Mouse (Mus musculus): ENCODE measurements at regions not wholly inside any gene's neighbourhood (a gene's known extent, or its start where the extent isn't known, plus 50 kb on each side); places are given as distances from the start of the nearest gene placed in this dataset.

DNA sequence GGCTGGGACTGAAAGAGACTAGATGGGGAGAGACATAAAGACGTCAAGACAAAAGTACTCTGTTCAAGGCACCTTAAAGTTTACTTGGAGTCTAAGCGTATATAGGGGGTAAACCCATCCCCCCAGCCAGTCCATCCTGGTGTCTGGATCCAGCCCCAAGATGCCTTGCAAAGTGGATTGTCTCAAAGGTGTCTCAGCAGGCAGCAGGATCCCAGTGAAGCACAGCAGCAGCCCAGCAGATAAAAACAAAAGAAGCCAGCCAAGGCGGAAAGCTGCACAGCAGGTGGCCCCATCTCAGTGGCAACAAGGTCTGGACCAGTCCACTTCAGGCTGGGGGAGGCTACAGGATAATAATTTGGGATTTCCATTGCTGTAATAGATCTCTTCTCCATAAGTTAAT is 72.0 kb upstream of the Col5a2 start:
- ATAC-seq (replicated peaks in 1 of 2; ENCODE audit: insufficient read depth in 1 of 2, low FRiP score in 2 of 2, low TSS enrichment in 1 of 2, low read depth in 1 of 2, poor library complexity in 2 of 2, severe bottlenecking in 2 of 2), result no peak

DNA sequence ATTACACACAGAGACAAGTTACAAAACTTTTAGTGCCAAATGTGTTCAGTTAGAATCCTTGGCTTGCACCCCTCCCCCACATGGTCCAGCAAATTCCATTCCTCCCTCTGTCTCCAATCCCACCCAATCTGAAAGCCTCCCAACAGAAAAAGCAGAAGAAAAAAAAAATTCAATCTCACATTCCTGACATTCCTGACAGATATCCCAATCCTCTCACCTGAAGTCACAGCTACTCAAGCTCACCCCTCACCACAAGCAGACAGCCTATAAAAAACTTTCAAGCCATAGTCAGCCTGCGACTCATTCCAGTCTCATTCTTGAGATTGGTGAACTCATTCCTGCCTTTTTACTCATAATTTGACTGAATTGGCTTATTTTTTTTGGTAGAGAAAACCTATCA is 77.4 kb upstream of the Col5a2 start:
- ATAC-seq (replicated peaks in 1 of 2; ENCODE audit: insufficient read depth in 1 of 2, low FRiP score in 2 of 2, low TSS enrichment in 1 of 2, low read depth in 1 of 2, poor library complexity in 2 of 2, severe bottlenecking in 2 of 2), result no peak

DNA sequence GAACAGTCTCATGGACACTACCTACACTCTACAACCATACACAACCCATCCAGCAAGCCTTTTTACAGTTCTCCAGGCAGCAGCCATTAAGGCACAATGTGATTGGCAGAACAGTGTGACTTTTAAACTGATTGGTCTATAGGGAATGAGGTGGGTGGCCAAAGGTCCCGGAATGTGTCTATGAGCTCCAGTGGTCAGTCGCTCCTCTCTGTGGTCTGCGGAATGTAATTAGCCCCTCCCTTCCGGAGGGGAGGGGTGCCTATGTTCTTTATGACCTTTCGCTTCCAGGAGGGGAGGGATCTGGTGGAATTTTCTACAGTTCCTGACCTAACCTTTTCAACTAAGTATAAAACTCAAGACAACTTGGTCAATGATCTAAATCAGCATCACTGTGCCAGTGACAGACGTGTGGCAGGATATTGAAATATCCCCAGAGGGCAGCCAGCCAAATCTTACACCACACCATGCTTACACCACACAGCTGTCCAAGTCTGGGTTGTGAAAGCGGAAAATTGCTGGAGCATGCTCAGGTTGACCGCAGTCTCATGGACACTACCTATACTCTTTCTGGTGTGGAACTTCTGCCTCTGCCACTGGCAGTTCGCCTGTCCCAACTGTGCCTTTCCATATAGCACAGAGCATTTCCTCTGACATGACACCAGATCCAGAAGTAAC is 84.4 kb upstream of the Col5a2 start:
- ATAC-seq (replicated peaks in 1 of 2; ENCODE audit: insufficient read depth in 1 of 2, low FRiP score in 2 of 2, low TSS enrichment in 1 of 2, low read depth in 1 of 2, poor library complexity in 2 of 2, severe bottlenecking in 2 of 2), result no peak

DNA sequence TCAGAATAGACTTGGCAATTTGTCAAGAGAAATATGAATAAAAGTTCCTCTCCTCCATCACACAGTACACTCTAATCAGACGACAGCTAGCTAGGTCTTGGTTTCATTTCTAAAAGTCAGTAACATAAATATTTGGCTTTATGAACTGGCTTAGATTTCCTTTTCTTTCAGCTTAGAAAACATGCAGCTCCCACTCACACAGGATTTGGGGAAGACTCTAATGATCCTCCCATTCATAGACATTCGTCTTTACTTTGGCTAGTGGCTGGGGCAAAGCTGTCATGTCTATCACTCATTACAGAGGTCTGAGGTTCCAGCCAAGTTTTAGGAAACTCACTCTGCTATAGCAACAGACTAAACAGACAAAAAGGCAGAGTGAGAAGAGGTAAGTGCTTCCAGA is 94.2 kb upstream of the Col5a2 start:
- no peak for ATAC-seq (replicated peaks in 1 of 2; ENCODE audit: insufficient read depth in 1 of 2, low FRiP score in 2 of 2, low TSS enrichment in 1 of 2, low read depth in 1 of 2, poor library complexity in 2 of 2, severe bottlenecking in 2 of 2)

DNA sequence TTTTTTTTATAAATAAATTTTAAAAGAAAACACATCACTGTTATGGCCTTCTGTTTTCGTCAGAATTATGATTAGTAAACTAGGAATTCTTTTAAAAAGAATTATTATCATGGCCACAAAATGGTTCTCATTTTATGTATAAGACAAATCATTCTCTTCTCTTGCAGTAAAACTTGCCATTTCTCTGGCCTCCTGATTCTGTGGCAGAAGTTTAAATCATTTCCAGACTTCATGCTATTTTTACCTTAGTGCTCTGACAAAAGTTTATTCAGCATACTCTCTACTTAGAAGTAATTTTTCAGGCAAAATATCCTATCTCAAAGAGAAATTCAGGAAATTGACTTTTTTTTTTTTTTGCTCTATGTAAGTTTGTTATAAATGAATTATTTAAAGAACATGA is 96.3 kb upstream of the Col5a2 start:
- ATAC-seq (replicated peaks in 1 of 2; ENCODE audit: insufficient read depth in 1 of 2, low FRiP score in 2 of 2, low TSS enrichment in 1 of 2, low read depth in 1 of 2, poor library complexity in 2 of 2, severe bottlenecking in 2 of 2), result no peak

GRCm38 (mm10) chr1:45600011-45600410 is 96.9 kb upstream of the Col5a2 start:
- ATAC-seq (replicated peaks in 1 of 2; ENCODE audit: insufficient read depth in 1 of 2, low FRiP score in 2 of 2, low TSS enrichment in 1 of 2, low read depth in 1 of 2, poor library complexity in 2 of 2, severe bottlenecking in 2 of 2), result no peak

GRCm38 (mm10) chr1:45605571-45605970 is 102.5 kb upstream of the Col5a2 start:
- no peak for ATAC-seq (replicated peaks in 1 of 2; ENCODE audit: insufficient read depth in 1 of 2, low FRiP score in 2 of 2, low TSS enrichment in 1 of 2, low read depth in 1 of 2, poor library complexity in 2 of 2, severe bottlenecking in 2 of 2)

DNA sequence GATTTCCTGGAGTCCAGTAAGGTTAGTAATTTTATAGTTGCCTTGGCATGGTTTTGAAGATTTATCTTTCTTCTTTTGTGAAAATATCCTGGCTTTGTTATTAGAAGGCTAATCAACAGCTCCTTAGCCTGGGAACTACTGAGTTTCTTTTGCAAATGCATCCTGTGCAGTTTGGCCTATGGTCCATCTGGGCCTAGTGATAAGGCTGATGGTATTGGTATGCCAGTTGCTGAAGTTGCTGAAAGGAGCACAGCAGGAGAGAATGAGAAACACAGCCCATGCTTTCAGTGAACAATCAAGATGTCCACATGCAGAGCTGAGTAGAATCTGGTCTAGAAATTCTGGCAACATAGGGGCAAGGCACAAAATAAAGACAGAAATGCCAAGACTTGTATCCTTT is 105.2 kb upstream of the Col5a2 start:
- no peak for ATAC-seq (replicated peaks in 1 of 2; ENCODE audit: insufficient read depth in 1 of 2, low FRiP score in 2 of 2, low TSS enrichment in 1 of 2, low read depth in 1 of 2, poor library complexity in 2 of 2, severe bottlenecking in 2 of 2)

DNA sequence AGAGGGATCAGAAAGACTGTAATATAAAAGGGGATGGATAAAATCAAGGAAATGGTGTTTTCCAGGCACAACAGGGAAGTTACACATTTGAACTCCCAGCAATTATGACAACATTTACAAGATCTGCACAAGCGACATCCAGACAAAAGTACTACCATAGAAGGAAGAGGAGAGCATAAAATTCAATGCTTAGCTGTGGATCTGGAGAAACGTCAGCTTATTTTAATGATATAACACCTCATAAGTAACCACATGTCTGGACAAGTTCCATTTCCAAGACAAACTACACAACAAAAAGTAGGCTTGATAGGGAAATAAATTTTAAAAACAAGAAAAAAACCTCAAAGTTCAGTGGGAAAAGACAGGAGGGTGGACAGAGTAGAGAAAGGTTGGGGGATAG is 115.9 kb upstream of the Col5a2 start:
- ATAC-seq (replicated peaks in 1 of 2; ENCODE audit: insufficient read depth in 1 of 2, low FRiP score in 2 of 2, low TSS enrichment in 1 of 2, low read depth in 1 of 2, poor library complexity in 2 of 2, severe bottlenecking in 2 of 2), result no peak

- no peak for ATAC-seq (replicated peaks in 1 of 2; ENCODE audit: insufficient read depth in 1 of 2, low FRiP score in 2 of 2, low TSS enrichment in 1 of 2, low read depth in 1 of 2, poor library complexity in 2 of 2, severe bottlenecking in 2 of 2)
Observed at GRCm38 (mm10) chr1:45625921-45626320, 122.8 kb upstream of the Col5a2 start.

- ATAC-seq (replicated peaks in 1 of 2; ENCODE audit: insufficient read depth in 1 of 2, low FRiP score in 2 of 2, low TSS enrichment in 1 of 2, low read depth in 1 of 2, poor library complexity in 2 of 2, severe bottlenecking in 2 of 2), result no peak
Observed at GRCm38 (mm10) chr1:45626733-45627132, 123.7 kb upstream of the Col5a2 start.

- ATAC-seq (replicated peaks in 1 of 2; ENCODE audit: insufficient read depth in 1 of 2, low FRiP score in 2 of 2, low TSS enrichment in 1 of 2, low read depth in 1 of 2, poor library complexity in 2 of 2, severe bottlenecking in 2 of 2), result peak; percentile 53 to 75; a peak in 3 of 4 replicates
Observed at GRCm38 (mm10) chr1:45627840-45628239, 124.8 kb upstream of the Col5a2 start.

GRCm38 (mm10) chr1:45647301-45647700 is 144.2 kb upstream of the Col5a2 start:
- ATAC-seq (replicated peaks in 1 of 2; ENCODE audit: insufficient read depth in 1 of 2, low FRiP score in 2 of 2, low TSS enrichment in 1 of 2, low read depth in 1 of 2, poor library complexity in 2 of 2, severe bottlenecking in 2 of 2), result no peak

DNA sequence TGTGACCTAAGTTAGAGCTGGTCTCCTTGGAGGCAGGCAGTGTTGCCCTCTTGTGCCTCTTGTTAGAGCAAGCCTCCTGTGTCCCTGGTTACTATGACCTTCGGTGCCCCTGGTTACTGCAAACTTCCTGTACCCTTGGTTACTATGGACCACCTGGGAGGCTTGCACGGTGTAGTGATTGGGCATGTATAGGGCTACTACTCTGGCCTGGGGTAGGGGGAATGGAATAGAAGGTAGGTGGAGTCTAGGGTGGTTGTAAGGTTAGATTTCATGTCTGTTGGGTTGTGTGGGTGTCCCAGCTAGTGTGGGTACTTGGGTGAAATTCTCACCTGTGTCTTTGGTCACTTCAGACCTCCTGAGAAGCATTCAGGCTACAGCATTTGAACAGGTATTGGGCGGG is 141.7 kb upstream of the Wdr75 start:
- ATAC-seq (replicated peaks in 1 of 2; ENCODE audit: insufficient read depth in 1 of 2, low FRiP score in 2 of 2, low TSS enrichment in 1 of 2, low read depth in 1 of 2, poor library complexity in 2 of 2, severe bottlenecking in 2 of 2), result no peak

- ATAC-seq (replicated peaks in 1 of 2; ENCODE audit: insufficient read depth in 1 of 2, low FRiP score in 2 of 2, low TSS enrichment in 1 of 2, low read depth in 1 of 2, poor library complexity in 2 of 2, severe bottlenecking in 2 of 2), result no peak
Observed at GRCm38 (mm10) chr1:45663882-45664520, 131.0 kb upstream of the Wdr75 start.

DNA sequence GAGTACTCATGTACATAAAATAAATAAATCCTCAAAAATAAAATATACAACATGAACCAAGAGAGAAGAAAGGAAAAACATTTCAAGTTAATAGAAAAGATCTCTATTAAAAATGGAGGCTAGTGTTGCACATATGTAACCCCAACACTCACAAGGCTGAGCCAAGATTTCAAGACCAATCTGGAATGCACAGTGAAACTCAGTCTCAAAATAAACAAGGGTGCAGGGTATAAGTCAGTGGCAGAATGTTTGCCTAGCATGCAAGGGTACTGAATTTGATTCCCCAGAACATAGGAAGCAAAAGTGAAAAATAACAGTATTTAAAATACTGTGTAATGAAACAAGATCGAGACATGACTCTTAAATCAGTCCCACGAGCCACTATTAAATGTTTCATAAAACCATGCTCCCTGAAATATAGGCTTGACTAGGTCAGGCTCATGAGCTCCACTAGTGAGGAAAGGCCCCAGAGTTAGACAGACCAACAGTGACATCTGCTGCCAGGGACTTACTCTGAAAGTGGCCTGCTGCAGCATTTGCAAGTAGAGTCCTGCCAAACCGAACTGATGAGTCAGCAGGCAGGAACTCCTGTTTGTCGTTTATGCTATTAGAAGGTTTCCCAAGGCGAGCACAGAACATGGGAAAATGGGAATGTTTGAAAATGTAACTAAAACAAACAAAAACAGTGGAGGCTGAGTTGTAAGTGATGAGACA is 122.4 kb upstream of the Wdr75 start:
- ATAC-seq (replicated peaks in 1 of 2; ENCODE audit: insufficient read depth in 1 of 2, low FRiP score in 2 of 2, low TSS enrichment in 1 of 2, low read depth in 1 of 2, poor library complexity in 2 of 2, severe bottlenecking in 2 of 2), result peak in 1 of 2 experiments; percentile 45; a peak in 1 of 4 replicates

- ATAC-seq (replicated peaks in 1 of 2; ENCODE audit: insufficient read depth in 1 of 2, low FRiP score in 2 of 2, low TSS enrichment in 1 of 2, low read depth in 1 of 2, poor library complexity in 2 of 2, severe bottlenecking in 2 of 2), result no peak
Observed at GRCm38 (mm10) chr1:45675771-45676439, 119.1 kb upstream of the Wdr75 start.
